Mouse (Mus musculus) T-cell, adult 2 months (primary cell): Measurements from ENCODE around the gene Nmrk2.
"Not testable (repeated sequence)": the region's sequence is repeated elsewhere in the genome, so short reads cannot be mapped to it uniquely, and the experiment has no call there.

ENCODE experiments used
- DNase-seq: peaks from one replicate; pipeline ENCODE4 v3.0.0; 2022; ENCODE audit warnings: low spot score

Nmrk2 gene

DNA sequence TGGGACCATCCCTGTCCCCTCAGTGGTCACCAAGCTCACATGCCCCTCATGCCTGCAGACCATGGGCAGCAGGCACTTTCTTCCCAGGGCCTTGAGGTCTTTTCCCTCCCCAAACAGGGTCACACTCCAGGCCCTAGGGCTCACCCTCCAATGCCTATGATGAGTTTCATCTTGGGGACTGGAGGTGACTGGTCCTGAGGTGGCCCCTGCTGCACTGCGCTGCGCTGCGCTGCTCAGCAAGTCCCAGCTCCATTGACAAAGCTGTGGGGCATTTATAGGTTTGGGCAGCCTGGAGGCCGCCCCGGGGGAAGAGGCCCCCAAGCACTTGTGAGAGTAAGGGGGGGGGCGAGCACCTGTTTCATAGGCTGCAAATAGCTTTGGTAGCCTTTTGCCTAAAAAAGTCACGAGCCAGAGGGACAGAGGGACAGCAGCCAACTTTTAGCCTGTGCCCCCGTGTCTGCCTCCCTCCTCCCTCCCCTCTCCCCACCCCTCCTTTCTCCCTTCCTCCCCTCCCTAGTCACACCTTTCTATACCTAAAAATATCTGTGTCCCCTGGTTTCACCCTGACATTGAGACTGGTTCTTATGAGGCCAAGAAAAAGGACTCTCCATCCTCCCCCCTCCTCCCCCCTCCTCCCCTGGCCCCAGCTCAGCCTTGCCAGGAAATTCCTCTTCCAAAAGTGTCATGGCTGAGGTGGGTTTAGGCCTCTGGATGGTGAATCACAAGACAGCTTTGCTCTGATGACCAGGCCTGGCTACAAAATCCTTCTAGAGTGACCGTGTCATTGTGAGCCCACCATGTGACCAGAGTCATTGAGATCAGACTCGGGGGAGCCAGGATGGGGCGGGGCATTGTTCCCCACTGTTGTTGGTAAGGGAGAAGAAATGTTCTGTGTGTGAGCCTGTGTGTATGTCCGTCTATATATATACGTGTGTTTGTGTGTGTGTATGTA is at the start of gene Nmrk2:
Gene Nmrk2, minus strand, starts transcription at position 245 of the 952 bp plus-strand sequence.
- DNase-seq = no peak

DNA sequence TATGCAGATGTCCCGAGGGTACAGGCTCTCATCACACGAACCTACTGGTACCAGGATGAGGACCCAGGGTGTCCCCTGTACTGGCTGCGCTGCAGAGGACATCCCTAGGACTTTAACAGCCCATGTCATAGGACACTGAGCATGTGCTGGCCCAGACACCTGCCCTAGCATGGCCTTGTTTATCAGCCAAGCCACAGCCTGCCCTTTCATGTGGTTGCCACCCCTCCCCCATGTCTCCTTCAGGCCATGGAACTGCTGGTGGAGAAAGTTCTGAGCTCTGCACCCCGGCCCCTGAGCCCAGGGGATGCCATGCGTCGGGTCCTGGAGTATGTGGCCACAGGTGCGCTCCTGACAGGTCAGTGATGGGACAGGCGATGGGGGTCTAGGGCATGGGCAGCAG is 47.6 kb upstream of the Nmrk2 start:
- no peak for DNase-seq

DNA sequence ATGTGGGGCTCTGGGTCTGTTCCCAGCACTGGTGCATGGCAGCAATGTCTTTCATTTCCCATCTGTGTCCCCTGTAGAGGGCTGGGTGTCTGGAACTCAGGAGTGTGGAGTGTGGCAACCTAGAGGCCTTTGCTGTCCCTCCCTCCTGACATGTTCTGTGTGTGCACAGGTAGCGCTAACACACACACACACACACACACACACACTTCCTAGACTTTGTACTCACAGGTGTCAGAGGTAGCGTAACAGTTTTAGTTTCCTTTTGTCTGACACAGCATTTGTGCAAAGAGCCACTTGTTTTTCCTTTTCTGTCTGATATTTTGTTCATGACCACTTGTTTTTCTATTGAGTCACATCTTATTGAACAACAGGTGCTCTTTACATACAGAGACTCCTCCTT is 46.0 kb upstream of the Nmrk2 start:
- peak; percentile 65 for DNase-seq

DNA sequence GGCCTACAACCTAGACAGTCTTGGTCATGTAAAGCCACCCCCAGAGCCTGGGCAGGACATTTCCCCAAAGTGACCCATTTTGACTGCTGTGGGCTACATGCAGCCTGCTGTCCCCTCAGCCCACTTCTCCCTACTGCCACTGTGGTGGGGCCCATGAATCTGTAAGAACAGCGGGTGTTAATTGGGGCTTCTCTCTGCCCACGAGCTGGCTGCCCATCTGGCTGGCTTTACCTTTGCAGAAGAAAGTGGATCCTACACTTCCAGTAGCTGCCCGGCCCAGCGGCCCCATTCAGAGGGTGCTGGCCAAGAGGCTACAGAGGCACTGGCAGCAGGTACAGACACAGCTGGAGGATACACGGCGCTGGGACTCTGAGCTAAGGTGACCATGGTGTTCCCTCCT is 43.3 kb upstream of the Nmrk2 start:
- no peak for DNase-seq

DNA sequence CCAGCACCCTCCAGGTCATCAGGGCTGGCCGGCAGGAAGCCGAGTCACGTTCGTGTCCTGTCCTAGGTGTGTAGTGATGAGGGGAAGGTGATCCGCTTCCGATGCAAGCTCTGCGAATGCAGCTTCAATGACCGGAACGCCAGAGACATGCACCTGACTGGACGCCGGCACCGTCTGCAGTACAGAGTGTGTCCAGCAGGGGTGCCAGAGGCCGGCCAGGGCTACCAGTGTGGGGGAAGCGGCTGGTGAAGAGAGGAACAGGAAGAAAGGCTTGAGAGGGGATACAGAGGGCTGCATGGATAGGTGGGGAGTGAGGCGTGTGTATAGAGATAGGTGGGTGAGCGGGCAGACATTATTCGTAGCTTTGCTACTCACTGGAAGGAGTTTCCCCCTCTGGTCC is 42.7 kb upstream of the Nmrk2 start:
- peak; percentile 76 for DNase-seq

DNA sequence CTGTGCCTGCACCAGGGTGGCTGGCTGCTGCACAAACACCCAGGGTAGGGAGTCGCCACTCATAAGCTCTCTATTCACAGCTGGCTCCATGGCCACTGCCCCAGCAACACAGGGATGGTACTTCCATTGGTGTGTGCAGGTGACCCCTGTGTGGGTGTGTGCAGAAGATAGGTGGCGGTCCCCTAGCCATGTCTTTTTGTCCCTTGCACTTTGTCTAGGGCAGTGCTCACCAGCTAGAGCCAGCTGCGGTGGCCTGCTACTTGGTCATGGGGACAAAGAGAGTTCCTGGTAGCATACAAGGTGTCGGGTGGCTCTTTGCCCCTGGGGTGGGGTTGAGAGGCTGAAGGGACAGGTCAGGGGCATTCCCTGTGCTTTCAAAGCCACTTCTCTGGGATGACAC is 42.3 kb upstream of the Nmrk2 start:
- DNase-seq = no peak

DNA sequence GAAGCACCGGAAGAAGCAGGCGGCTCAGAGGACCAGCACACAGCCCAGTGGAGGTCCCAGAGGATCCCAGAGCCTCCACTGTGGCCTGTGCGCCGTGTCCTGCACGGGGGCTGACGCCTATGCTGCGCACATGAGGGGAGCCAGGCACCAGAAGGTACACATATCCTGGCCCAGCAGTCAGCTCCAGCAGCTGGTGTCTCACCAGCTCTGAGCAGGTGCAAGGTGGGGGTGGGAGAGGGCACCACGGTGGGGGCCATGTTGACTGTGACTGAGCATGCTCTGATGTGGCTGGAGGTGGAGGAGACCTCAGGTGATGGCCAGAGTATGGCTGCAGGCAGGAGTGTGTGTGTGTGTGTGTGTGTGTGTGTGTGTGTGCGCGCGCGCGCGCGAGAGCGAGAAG is 40.2 kb upstream of the Nmrk2 start:
- DNase-seq = no peak

DNA sequence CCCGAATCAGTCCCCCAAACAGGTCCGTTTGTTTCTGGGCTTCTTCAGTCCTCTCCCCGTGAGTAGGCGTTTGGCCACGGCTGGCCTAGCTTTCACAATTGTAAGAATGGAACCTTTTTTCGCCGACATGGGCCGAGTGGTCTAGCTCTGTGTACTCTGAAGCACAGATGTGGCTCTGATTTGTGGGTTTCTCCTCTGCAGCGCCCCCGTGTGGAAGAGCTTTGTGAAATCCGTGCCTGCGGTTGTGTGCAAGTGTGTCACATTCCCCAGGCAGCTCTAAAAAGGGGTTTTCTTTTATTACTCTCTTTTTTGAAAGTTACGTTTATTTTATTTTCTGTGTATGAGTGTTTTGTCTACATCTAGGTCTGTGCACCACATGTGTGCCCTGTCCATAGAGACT is 39.0 kb upstream of the Nmrk2 start:
- peak; percentile 62 for DNase-seq

DNA sequence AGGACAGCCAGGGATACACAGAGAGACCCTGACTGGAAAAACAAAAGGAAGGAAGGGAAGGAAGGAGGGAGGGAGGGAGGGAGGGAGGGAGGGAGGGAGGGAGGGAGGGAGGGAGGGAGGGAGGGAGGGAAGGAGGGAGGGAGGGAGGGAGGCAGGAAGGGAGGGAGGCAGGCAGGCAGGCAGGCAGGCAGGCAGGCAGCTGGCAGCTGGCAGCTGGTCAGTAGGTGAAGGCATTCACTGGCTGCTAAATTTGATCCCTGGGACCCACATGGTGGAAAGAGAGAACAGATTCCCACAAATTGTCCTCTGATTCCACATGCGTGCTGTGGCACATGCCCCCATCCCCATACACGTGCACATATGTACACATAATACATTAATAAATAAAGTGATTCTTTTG is 36.8 kb upstream of the Nmrk2 start:
- DNase-seq = no peak

DNA sequence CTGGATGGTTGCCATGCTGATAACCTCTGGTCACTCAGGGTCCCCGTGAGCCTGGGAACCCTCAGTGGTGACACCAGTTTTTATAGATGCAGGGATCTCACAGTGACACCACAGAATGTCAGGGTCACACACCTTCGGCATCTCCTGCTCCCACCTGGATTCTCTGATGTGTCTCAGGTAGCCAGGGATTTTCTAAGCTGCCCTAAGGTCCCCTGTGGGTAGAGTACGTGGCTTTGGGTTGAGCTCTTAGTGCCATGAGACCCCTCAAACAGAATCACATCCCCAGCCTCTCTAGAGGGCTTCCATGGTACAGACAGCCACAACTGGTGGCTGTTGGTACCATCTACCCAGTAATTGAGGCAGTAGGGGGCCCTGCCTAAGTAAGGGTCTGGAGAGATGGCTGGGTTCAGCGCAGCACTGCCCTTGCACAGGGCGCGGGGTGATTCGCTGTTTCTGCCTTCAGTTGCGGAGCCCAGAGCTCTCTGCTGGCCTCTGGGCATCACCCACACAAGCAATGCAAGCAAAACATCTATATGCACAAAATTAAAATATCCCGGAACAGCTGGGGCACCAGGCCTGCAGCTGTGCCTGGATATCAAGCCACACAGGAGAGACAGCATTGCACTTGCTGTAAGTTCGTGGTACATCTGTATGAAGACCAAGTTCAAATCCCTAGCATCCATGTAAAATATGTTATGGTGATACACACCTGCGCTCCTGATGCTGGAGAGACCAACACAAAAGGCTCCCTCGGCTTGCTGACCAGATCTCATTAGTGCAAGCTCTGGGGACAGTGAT is 34.8 kb upstream of the Nmrk2 start:
- DNase-seq = no peak

DNA sequence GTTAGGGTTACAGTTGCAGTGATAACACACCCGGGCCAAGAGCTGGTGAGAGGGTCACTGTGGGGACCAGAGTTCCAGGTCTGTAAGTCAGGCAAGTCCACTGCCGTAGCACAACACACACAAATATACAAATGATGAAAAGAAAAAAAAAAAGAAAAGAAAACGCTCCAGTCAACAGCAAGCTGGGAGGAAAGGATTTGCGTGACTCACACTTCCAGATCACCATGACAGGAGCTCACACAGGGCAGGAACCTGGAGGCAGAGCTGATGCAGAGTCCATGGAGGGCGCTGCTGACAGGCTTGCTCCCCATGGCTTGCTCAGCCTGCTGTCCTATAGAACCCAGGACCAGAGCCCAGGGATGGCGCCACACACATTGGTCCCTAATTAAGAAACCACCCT is 32.4 kb upstream of the Nmrk2 start:
- no peak for DNase-seq

DNA sequence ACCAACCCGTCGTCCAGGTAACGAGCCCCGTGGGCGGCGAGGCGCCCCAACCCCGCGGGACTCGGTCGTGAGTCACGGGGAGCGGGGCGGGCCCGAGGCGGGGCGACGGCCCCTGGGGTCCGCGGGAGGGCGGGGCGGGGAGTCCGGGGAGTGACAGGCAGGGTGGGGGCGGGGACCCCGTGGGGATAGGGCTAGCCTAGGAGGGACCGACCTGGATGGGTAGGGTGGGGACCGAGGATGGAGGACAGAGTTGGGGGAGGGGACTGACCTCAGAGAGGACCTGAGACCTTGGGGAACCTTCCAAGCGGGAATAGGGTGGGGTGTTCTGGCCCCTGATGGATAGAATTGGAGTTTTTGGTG is 31.4 kb upstream of the Nmrk2 start:
- no peak for DNase-seq

DNA sequence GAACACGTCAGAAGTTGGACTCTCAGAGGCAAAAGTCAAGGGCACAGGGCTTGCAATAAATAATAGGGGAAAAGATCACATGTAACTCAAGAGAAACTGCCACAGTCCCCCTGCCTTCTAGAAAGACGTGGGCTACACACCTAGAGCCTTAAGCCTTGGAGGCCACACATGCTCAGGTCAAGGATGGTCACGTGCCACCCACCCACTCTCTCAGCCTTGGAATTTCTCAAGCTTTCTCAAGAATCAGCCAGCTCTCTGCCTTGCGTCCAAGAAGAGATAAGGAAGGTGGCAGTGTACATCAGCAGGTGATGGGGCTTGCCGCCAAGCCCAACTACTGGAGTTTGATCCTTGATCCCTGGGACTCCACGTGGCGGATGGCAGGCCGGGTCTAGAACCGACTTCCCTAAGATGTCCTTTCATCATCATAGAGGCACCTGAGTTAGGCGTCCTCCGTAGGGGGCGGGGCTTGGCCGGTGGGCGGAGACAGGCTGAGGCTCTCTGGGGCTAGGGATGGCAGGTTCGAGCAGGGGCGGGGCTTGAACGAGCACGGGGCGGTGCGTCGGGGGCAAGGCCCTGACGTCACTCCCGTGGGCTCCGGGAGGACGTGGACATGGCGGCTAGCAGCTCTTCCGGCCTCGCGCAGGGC is 30.9 kb upstream of the Nmrk2 start, which contains the start of gene Zfr2:
Gene Zfr2, plus strand, starts transcription at position 576 of the 646 bp plus-strand sequence.
- DNase-seq = peak; percentile 93

DNA sequence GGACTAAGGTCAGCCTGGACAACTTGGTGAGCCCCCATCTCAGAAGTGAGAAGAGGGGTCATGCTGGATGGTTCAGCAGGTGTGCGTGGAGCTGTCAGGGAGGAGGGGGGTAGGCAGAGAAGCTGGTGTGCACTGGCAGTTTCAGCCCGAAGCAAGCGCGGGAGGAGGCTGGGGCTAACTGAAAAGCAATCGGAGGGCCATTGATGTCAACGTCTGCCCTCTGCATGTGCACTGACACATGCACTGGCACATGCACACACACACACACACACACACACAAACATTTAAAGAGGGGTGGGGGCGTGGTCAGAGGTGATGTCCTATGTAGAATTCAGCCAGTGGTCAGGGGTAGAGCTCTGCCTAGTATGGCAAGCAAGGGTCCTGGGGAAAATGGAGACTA is 29.6 kb upstream of the Nmrk2 start:
- no peak for DNase-seq

DNA sequence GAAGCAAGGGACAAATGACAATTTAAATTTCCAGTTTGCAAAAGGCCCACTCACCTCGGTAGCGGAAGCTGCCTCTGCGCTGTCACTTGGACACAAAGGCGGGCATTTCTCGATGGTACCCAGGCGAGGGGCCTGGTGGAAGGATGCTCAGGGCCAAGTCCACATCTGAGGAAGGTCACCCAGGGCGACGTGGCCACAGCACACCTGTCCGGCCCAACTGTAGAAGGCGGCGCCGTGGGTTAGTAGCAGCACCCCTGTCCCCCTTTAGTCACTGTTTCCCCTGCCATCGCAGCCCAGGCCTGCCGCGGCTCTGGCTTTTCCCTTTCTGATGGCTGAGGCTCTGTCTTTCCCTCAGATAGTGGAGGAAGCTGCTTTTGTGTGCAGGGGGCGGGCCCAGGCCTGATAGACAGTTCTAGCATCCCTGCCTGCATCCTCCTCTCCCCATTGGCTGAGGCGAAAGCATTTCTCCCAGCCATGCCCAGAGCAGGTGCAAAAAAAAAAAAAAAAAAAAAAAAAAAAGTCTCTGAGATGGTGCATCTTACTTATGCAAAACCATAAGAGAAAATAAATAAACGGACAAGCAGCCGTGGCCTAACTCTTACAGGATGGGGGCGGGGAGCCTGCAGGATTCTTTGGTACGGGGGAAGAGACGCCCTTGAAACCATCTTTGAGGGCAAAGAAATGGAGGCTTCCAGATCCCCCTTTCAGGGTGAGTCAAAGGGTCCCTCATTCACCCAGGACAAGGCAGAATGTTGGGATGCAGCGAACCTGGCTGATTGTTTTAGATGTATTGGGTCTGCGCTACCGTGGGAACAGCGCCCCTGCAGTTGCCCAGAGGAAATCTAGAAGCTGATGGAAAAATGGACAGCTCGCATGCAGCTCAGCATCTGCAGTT is 28.8 kb upstream of the Nmrk2 start, which contains the start of gene Atcay:
Gene Atcay, minus strand, starts transcription at position 396 of the 895 bp plus-strand sequence.
- peak; percentile 18 for DNase-seq

DNA sequence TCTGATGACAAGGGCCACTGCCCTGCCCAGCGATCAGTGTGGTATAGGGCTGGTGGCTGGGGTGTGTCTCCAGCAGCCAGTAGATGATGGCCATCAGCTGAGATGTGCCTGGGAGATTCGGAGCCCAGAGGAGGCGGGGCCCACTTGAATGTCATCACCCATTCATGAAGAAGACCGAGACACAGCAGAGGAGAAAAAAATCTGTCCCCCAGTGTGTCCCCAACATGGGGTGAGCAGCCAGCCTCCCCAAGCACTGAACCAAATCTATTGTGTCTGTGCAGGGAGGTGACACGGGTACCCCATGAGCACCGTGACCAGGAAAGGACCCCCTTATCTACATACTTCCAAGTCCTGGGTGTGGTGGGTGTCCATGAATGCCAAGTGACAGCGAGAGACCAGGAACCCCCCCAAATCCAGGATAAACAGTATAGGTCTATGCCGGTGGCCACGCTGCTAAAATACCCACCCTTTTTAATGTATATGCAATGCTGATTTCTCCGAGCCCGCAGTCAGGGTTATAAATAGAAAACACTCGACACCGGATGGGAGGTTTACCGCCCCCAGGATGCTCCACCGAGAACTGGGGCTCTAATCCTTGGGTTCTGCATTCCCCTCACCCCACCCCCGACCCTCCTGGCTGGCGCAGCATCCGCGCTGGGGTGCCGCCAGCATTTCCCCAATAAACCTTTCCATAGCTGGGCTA is 28.0 kb upstream of the Nmrk2 start:
- DNase-seq = peak; percentile 21

DNA sequence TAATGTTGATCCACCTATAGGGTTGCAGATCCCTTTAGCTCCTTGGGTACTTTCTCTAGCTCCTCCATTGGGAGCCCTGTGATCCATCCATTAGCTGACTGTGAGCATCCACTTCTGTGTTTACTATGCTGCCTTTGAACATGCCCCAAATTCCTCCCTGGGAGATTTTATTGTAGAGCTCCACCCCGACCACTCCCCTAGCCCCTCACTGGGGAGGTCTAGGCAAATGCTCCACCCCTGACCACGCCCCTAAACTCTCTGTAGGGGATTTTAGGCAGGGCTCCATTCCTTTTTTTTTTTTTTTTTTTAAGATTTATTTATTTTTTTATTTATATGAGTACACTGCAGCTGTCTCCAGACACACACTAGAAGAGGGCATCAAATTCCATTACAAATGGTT is 21.9 kb upstream of the Nmrk2 start:
- not testable (repeated sequence) for DNase-seq

DNA sequence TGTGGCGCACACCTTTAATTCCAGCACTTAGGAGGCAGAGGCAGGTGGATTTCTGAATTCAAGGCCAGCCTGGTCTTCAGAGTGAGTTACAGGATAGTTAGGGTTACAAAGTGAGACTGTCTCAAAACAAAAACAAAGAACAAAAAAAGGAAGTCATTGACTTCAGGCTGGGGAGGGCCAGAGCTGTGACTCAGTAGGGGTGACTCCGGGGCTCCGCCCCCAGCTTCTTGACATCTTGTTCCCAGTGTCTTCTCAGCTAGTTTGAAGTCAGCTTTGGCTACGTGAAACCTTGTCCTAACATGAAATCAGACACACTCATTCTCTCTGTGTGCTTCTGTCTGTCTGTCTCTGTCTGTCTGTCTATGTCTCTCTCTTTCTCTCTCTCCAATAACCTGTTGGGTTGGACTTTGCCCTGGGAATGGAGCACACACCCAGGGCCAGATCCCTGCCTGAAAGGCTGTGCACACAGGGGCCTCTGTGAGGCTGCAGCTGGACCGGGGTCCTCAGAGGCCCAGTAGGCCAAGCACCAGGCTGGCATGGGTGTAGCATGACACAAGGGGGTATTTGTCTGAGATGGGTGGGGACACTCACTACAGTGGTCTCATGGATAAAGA is 19.7 kb upstream of the Nmrk2 start:
- DNase-seq = no peak

DNA sequence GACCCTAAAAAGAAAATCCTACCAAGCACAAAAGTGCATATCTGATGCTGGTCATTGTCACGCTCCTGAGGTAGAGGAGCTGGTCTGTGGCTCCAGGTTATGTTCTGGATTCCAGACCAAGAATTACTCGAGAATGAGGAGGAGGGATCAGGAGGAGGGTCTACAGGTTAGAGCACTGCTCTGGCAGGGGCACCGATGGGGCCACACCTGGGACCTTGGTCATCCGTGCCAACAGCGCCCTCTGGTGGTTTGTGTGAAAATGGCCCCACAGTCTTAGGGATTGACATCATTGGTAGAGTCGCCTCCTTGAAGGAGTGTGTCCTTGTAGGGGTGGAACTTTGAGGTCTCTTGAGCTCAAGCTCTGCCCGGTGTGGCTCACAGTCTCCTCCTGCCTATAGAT is 16.1 kb upstream of the Nmrk2 start:
- peak; percentile 75 for DNase-seq

DNA sequence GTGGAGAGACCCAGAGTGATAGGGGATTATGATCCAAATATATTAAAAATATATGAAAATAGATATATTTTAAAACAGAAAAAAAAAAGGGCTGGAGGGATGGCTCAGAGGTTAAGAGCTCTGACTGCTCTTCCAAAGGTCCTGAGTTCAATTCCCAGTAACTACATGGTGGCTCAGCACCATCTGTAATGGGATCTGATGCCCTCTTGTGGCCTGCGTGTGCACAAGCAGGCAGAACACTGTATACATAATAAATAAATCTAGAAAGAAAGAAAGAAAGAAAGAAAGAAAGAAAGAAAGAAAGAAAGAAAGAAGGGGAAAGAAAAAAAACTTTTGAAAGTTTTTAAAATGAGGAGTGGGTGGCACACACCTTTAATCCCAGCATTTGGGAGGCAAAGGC is 15.4 kb upstream of the Nmrk2 start:
- peak; percentile 41 for DNase-seq
